Mouse (Mus musculus) lung, adult 2 months (tissue): ENCODE measurements at regions not wholly inside any gene's neighbourhood (a gene's known extent, or its start where the extent isn't known, plus 50 kb on each side); places are given as distances from the start of the nearest gene placed in this dataset.

ENCODE experiments used
- CTCF ChIP-seq: fragments of 200-500 bp; IDR thresholded peaks from 2 replicates; pipeline ENCODE4 v1.5.1; 2011; ENCODE audit warnings: mild to moderate bottlenecking, low read length, control low read depth; ENCODE audit not compliant: insufficient read depth
- POLR2A ChIP-seq: fragments of 200-500 bp; IDR thresholded peaks from 2 replicates; pipeline ENCODE4 v1.6.1; 2011; ENCODE audit warnings: low read depth, mild to moderate bottlenecking, control low read depth, low read length, borderline replicate concordance; ENCODE audit errors: extremely low read depth

- TF ChIP-seq CTCF (no peak), POLR2A (no peak)
These were observed 460.6 kb upstream of the Htr2a start for GRCm38 (mm10) chr14:74180066-74180465.
